Mouse (Mus musculus): Measurements from ENCODE around the gene Gm11096.

The Gm11096 gene

DNA sequence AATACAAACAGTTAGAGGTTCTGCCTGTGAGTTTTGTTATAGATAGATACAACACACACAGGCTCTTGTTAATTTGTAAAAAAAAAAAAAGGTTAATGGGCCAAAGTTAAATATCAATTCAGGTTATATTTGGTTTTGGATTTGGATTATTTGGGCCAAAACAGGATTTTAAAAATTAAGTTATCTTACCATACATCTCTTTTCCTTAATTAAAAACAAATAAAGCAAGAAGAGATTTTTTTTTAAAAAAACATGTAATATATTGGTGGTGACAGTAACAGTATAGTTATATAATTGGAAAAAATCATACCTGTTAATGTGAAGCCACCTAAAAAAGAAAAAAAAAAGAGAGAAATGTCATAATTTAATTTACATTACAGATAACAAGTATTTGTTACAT lies at the start of gene Gm11096:
Gene Gm11096 (plus strand): TSS at position 301 of the 400 bp plus-strand sequence.
- DNase-seq (ENCODE audit: low spot score): no peak

DNA sequence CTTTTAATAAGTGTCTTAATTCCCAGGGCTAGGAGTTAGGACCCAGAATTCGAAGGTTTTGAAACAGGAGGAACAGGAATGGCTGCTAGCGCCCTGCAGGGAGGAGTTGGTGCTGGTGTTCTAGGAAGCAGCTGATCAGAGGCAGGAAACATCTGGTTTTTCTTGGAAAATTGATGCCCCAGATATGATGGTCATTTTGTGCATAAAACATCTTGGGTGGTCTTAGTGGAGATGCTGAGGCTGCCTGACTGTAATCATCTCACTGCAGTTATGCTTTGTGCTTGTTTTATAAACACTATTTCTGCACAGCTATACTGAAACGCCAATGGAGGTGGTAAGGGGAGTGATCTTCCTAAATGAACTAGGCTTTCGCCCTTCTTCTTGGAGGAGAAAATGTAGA lies 48.5 kb upstream of the Gm11096 start:
- DNase-seq (ENCODE audit: low spot score): no peak

DNA sequence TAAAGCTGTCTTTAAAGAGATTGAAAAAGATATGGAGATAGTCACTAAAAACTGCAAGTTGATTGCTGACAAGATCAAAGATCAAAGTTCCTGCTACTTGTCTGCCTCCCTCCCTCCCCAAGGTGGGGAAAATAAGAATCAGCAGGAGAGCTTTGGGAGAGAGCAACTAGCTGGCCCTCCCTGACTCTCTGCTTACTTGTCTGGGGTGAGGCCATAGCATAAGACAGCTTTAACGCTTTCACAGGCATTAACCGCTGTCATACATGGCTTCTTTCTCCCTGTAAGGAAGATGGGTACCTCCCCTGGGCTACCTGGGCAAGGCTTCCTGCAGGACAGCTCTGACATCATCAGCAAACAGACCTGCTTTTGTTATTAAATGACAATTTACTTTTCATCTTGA lies 47.4 kb upstream of the Gm11096 start:
- no peak for DNase-seq (ENCODE audit: low spot score)

DNA sequence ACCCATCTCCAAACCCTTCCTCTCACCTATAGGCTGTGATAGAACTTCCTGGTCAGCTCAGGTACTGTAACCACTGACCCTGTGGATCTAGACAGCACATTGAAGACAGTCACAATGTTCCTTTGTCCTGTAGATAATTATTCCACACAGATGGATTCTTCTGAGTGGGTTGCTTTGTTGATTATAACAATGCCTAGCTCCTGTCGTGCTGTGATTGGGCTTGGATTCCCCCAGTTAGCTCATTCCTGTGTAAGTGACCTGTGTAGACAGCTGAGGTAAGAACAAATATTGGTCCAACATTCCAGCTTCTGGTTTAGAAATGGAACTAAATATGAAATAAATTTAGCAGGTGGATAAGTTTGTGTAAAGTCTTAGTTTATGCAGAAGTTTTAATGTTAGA lies 44.1 kb upstream of the Gm11096 start:
- DNase-seq (ENCODE audit: low spot score): no peak

DNA sequence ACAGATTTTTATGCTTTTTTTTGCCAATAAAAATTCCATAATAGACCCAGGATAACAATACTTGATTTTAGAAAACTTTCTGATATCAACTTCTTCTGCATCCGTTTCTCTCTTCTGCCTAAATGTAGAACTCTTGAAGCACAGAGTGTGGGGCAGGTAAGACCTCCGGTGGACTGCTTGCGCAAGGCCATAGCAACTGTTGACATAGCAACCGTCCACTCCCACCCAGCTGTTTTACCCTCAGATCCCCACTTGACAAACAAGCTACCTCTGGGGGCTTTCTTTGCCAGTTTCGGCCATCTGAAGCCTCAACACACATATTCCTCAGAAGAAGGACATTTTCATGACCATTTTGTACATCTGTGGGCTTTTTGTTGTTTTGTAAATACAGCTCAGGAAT lies 41.2 kb upstream of the Gm11096 start:
- DNase-seq (ENCODE audit: low spot score): no peak

DNA sequence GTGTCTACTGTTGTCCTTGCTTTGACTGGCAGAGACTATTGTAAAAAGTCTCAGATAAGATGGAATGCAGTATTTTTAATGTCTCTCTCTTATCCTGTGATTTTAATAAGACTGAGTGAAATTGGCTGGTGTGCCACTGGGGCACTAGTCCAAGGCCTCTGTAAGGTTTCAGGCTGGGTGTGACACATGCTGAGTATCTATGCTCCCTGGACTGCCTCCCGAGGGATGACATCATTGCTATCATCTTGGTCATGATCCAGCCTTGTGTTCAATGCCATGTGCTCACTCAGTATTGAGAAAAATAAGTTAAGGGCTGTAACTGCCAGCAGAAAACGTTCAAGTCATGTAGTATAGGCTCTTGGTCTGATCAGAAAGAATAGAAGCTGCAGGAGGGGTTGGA lies 38.9 kb upstream of the Gm11096 start:
- no peak for DNase-seq (ENCODE audit: low spot score)

DNA sequence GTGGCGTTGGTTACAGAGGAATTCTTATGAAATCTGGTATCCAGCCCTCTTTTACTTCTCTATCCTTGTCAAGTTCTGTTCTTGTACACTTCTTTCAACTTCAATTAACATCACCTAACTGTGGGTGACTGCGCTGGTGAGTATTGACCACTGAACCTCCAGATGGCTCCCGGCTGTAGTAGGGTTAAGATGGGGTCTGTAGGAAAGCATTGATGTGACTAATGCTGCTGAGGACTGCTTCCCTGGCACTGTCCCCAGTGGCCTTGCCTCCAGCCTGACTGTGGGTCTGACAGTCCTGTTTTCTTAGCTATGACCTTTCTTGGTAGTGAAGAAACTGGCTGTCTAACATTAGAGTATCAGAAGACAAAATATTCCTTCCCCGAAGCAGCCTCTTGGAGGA lies 38.4 kb upstream of the Gm11096 start:
- no peak for DNase-seq (ENCODE audit: low spot score)

DNA sequence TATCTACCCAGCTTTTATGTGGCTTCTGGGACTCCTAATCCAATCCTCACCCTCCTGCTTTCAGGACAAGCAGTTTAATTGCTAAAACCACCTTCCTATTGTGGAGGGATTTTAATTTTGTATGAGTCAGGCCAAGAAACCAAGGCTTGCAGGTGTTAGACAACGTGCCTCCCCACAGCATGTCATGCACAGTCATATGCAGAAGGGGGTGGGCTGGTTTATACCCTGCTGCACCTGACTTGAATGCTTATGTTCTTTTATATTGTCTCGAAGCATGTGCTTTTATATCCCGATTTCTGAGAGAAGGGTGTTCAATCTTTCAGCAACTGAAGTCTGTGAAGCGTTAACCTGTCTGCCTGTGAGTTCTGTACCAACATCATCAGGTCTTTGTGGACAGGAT lies 37.3 kb upstream of the Gm11096 start:
- no peak for DNase-seq (ENCODE audit: low spot score)

DNA sequence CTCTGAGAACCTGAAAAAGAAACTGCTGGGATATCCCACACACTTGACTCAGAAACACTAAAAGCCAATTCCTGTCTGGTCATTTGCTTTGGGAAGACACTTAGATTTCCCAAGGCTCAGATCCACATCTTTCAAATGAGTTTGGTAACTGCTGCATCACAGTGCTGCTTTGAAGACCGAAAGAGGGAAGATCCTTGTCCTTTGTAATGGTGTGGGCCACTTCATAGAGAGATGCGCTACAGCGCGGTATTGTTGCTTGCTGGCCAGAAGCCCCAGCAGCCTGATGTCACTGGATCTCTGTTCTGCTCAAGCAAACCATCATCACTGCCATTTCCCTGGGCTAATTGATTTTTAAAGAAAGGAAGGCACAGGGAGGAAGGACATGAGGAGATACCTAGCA lies 28.8 kb upstream of the Gm11096 start:
- DNase-seq (ENCODE audit: low spot score): no peak

DNA sequence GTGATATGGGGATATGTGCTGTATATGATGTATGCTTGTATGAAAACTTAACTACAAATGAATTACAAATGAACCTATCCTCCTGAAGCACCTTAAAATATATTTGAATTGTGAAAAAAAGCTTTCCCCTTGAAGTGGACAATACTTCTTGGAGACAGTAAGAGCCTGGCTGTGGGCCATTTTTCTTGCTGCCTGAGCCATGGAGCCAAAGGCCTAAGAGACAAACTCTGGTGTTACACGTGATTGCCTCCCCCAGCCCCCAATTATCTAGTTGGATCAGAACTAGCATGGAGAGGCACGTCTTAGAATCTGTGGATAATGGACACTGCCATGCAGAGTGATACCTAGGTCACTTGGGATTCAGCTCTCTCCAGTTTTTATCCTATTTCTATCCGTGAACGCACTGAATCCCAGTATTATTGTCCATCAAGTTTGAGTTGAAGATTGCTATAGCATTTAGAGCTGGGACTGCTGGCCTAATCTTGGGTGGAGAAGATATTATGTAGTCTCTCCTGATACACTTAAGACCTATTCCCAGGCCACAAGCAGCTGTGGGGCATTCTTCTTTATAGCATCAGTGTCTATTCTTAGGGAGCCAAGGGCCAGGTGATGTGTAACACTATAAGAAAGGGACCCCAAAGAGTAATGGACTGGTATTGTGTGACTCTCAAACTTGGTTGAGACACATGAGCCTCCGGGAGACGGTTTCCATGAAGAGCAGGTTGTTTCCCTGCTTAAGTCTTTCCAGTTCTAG lies 25.0 kb upstream of the Gm11096 start:
- DNase-seq (ENCODE audit: low spot score): no peak

DNA sequence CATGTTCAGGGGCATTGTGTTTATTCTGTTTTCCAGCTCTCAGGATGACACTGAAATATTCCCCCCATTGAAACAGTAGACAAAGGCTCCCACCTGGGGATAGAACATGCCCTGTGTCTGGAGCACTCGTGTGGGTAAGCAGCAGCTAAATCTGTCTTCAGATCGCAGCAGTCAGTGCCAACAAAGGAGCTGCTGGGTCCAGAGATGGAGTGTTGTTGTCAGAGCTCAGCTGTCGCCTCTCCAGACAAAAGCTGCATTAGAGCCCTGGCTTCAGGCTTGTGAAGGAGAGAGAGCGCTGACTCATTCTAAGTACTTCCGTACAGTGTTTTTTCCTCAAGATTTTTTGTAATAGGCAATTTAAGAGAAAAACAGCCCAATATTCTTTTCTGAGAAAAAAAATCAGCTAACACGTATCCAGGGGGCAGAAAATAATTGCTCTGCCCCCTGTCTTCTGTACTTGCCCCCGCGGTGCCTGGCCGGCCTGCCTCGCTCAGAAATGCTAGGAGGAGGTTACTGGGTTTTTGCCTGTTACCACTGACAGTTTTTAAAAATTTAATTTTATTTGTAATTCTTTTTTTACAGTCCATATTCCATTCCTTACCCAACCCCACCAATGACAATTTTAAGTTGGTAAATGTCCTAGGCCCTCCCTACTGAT lies 21.6 kb upstream of the Gm11096 start:
- no peak for DNase-seq (ENCODE audit: low spot score)

DNA sequence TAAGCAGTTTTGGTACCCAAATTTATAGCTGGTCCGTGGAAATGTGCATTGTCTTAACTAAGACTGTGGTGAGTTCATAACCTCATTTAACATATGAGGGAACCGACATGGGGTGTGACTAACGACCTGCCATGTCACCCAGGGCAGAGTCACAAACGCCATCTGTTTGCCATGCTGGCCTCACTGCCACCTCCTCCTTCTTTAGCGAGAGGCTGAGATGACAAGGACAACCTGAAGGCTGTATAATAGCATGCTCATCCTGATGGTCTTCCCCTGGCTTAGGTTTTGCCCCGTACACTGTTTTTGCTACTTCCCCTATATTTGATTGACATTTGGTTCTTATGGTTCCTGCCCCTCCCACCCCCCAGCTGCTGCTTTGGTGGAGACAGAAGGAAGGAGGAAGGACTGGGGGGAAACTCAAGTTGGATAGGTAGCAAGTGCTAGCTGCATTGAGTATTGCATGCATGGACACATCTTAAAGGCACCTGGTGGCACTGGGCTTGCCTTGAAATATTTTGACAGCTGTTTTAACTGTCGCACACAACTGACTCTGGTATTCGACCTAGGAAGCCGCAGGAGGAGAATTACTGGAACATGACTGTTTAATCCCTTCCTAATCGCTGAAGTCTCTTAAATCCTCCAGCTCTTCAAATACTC lies 17.2 kb upstream of the Gm11096 start:
- DNase-seq (ENCODE audit: low spot score): no peak

DNA sequence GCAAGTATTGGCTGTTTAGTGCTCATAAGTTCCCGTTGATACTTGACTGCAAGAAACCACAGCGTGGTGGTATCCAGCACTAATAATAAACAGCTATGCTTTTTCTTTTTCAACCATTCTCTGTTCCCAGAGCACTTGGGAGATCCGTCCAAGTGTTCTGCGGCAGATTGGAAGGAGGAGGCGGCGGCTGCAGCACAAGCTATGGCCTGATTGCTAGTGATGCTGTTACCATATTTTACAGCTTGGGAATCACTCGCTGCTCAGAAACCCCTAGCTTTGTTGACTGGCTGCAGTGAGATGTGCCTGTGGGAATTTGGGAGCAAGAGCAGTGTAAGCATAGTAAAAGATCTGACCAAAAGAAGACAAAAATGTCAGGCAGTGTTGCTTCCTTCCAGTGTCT lies 14.3 kb upstream of the Gm11096 start:
- no peak for DNase-seq (ENCODE audit: low spot score)

DNA sequence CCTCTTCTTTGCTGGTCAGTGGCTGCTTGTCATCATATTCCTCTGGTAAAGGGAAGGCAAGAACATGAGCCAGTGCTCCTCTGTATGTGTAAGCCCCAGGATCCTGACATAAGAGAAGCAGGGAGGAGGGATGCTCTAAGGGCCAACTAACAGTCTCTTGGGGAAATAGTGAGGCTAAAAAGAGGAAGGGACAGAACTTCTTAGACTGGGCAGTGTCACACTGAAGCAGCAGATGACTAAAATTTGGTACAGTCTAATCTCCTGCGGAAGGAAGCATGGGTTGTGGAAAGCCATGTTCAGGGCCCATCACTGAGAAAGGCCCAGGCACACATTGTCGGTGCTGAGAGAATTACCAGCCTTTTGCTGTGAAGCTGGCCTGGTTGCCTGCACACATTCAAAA lies 8.8 kb upstream of the Gm11096 start:
- DNase-seq (ENCODE audit: low spot score): no peak

DNA sequence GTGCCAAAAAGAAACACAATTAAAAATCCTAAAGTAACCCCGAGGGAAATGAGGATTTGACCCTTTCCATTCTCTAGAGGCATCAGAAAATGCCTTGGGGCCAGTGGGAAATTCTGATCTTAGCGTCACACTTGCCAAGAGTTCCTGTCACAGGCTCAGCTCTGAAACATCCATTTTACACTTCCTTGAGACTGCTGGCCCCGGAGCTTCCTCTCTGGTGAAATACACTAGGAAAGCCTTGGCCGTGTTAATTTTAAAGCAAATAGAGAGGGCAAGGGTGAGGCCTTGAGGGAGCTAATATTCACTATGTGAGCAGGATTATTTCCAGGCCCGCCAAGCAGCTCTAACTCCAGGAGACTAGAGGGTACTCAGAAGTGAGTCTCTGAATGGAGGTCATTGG lies 8.4 kb upstream of the Gm11096 start:
- no peak for DNase-seq (ENCODE audit: low spot score)

DNA sequence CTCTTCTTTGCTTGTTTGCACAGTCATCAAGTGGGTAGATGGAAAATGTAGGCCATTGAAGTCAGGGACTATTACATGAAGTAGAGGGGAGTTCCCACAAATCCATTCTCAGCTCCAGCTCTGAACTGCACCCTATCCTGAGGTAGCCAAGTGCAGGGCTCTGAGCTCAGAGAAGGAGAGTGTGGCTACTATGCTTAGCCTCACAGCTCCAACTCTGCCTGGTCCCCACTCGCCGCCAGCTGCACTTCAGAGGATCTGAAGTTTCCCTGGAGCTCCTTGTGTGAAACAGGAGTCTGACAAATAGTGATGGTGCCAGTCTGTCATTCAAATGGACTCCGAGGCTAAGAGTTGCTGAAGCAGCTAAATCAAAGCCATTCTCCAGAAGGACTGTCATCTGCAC lies 13.7 kb downstream of the Gm11096 start:
- no peak for DNase-seq (ENCODE audit: low spot score)

DNA sequence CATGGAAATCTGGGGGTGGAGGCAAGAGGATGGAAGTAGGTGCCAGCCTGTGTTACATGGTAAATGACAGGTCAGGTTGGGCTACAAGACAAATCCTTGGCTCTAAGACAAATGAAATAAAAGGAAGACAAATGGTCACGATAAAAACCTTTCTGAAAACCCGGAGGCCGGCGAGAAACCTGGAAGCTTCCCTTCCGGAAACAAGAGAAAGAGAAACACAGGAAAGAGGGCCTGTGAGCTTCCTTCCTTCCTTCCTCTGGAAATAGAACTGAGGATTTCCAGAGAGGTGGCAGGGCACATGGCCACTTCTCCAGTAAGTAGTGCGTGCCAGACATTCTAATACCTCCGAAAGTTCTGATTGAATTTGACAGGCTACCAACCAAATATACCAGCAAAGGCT lies 14.4 kb downstream of the Gm11096 start:
- no peak for DNase-seq (ENCODE audit: low spot score)

DNA sequence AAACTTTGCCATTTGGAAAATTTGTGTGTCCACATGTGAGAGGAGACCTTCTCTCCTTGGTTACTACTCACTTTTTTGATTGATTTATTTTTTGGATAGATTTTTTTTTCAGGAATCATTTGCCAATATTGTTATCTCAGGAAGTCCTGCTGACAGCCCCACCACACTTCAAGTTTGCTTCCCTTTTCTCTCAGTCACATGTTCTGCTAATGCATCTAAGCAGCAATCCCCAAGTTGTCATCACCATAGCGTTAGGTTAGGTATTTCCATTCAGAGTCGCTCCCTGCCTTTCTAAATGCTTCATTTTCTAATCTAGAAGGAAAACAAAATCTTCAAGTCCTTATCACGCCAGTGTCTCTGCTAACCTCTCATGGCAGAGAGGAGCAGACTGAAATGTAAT lies 17.8 kb downstream of the Gm11096 start:
- no peak for DNase-seq (ENCODE audit: low spot score)

DNA sequence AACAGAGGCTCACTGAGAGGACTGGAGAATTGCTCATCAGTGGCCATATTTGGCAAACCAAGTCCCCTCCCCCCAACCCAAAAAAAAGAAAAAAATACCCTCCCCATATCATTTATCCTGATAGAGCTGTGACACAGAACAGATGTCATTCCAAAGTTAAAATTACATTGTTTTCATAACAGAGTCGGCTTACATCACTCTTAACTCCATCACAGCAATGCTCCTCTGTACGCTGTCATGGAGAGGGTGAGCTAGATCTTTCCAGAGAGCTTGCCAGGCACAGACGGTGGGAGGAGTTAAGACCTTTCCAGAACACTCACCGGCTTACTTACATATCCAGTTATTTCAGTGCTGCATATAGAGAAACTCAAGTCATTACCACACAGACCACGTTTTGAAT lies 27.4 kb downstream of the Gm11096 start:
- no peak for DNase-seq (ENCODE audit: low spot score)

DNA sequence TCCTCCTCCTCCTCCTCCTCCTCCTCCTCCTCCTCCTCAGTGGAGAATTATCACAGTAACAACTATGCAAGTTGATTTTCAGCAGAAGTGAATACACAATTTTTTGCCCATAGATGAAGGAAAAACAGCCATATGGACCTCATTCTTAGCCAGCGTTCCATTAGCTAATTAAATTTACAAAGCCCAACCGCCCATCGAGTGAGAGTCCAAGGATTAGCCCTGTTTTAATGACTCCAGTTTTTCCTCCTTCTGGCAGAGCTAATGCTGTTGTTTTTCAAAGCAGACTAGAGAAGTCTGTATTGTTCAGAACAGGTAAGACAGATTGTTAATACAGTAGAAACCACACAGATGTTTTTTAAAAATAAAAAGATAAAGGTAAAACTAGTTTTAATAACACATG lies 31.8 kb downstream of the Gm11096 start:
- no peak for DNase-seq (ENCODE audit: low spot score)

DNA sequence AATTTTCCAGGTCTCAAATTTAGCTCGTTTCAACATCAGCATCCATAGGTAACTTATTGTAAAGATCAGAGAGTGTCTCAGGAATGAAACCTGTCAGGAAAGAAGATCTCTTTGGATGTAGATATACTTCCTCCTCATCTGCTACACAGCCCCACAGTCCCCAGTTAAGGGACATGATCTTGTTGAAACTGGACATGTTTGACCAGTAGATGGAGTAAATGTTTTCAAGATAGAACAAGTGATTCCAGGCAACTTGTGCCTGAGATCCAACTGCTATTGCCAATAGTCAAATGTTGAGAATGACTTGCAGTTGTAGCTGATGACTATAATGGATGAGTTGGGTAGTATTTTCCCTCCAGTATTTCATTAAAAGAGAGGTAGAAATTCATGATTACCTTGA lies 35.9 kb downstream of the Gm11096 start:
- DNase-seq (ENCODE audit: low spot score): no peak

DNA sequence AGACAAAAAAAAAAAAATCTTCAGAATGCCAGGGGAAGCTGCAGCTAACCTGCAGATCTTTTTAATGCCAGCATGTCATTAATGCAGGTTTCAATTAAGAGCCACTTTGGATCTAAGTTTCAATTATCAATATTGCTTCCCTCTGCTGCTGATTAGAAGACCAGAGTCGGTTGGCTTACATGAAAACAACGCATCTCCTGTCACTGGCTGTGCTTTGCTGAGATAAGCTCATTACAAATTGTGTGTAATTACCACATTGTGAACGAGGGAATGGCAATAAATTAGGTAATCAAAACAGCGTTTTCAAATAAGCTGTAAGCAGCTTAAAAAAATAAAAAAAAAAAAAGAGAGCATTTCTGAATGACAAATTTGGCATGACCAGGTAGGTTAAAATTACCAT lies 38.2 kb downstream of the Gm11096 start:
- no peak for DNase-seq (ENCODE audit: low spot score)

DNA sequence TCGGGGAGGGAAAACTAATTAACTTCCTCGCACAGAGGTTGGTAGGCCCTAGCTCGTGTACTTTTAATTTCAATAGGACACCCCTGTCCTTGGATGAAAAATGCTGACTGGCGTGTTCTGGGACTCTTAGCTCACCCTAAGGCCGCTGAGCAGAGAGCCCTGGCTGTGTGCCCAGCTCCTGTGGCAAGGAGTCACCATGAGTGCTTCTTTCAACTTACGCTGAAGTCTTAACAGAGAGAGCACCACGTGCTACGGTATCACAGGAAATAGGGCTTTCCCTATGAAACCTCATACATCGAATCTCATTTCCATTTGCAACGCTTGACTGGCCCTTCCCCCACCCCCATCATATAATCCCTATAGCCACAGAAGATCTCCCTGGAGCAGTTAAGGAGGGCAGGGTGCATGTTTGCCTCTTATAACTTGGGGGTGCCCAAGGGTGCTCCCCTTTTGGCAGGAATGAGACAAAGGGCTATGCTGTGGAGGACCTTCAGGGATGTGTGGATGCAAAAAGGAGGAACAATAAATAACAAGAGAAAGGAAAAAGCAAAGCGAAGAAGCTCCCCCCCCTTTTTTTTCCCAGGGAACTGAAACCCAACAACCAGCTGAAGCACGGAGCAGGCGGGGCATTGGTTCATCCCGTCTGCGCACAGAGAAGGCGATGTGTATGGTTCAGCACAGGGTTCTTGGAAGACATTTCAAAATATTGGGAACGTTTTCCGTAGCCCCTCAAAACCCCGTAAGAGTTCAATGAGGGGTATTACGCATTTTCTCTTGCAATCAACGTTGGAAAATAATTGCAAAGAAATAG lies 39.0 kb downstream of the Gm11096 start:
- DNase-seq (ENCODE audit: low spot score): no peak

Data from yolk sac, embryonic 10.5 days (tissue).